Mouse (Mus musculus): ENCODE measurements around the gene Fto. TPM values are rescaled to one million over a fixed set of nuclear protein-coding genes. Genes with fewer than 3 reads are reported as not detected.

Fto gene
- polyA plus RNA-seq, 1 experiment: 43.9 TPM

- DNase-seq: no peak
- 87% methylated on average over 6 of the region's 6 CpGs for WGBS
- Histone ChIP-seq H3K4me1 (ENCODE audit: control insufficient read depth, insufficient read depth, low read length) (peaks cover 17% of the 10 kb centered on the region; the same call in 1 of the 2 replicates), H3K27ac (ENCODE audit: insufficient read depth, low read depth, low read length) (no peak overlapping the region), H3K4me3 (ENCODE audit: insufficient read depth, low read depth, low read length) (no peak overlapping the region), H3K27me3 (replicated peaks; ENCODE audit: control insufficient read depth, insufficient read depth, low read length) (no peaks in the 10 kb centered on the region), H3K36me3 (ENCODE audit: control insufficient read depth, insufficient read depth, low read length) (no peaks in the 10 kb centered on the region)
- TF ChIP-seq POLR2A (IDR thresholded peaks at IDR 0.05; ENCODE audit: low read depth, low read length) (no peak), CTCF (conservative IDR thresholded peaks at IDR 0.05; ENCODE audit: insufficient read depth, insufficient read length, low read depth, low read length) (no peak)
Measured at GRCm38 (mm10) chr8:91560017-91560591, 246.8 kb downstream of the Fto start.

- H3K4me1 ChIP-seq (ENCODE audit: control insufficient read depth, insufficient read depth, low read length): peaks cover 17% of the 10 kb centered on the region; the same call in 1 of the 2 replicates
- no peak overlapping the region for H3K4me3 ChIP-seq (ENCODE audit: insufficient read depth, low read depth, low read length)
- no peaks in the 10 kb centered on the region for H3K27me3 ChIP-seq (replicated peaks; ENCODE audit: control insufficient read depth, insufficient read depth, low read length)
- 92% methylated on average over 4 of the region's 4 CpGs for WGBS
- H3K27ac ChIP-seq (ENCODE audit: insufficient read depth, low read depth, low read length): no peak overlapping the region
- no peak for DNase-seq
- no peaks in the 10 kb centered on the region for H3K36me3 ChIP-seq (ENCODE audit: control insufficient read depth, insufficient read depth, low read length)
- TF ChIP-seq POLR2A (IDR thresholded peaks at IDR 0.05; ENCODE audit: low read depth, low read length) (no peak), CTCF (conservative IDR thresholded peaks at IDR 0.05; ENCODE audit: insufficient read depth, insufficient read length, low read depth, low read length) (no peak; the same call in 1 of the 2 replicates)
Measured at GRCm38 (mm10) chr8:91561241-91561640, 247.9 kb downstream of the Fto start.

- H3K4me3 ChIP-seq (ENCODE audit: insufficient read depth, low read depth, low read length): no peak overlapping the region
- H3K4me1 ChIP-seq (ENCODE audit: control insufficient read depth, insufficient read depth, low read length): peaks cover 17% of the 10 kb centered on the region; the same call in 1 of the 2 replicates
- WGBS: 55% methylated on average over 7 of the region's 7 CpGs
- peak overlapping the region; percentile 29; the same call in 1 of the 2 replicates for H3K27ac ChIP-seq (ENCODE audit: insufficient read depth, low read depth, low read length)
- no peaks in the 10 kb centered on the region for H3K27me3 ChIP-seq (replicated peaks; ENCODE audit: control insufficient read depth, insufficient read depth, low read length)
- TF ChIP-seq POLR2A (IDR thresholded peaks at IDR 0.05; ENCODE audit: low read depth, low read length): no peak
- no peak for TF ChIP-seq CTCF (conservative IDR thresholded peaks at IDR 0.05; ENCODE audit: insufficient read depth, insufficient read length, low read depth, low read length)
- H3K36me3 ChIP-seq (ENCODE audit: control insufficient read depth, insufficient read depth, low read length): no peaks in the 10 kb centered on the region
- peak; percentile 38 for DNase-seq
Measured at GRCm38 (mm10) chr8:91562600-91562999, 249.3 kb downstream of the Fto start.

GRCm38 (mm10) chr8:91563326-91563725, 250.0 kb downstream of the Fto start:
- Histone ChIP-seq H3K36me3 (ENCODE audit: control insufficient read depth, insufficient read depth, low read length) (no peaks in the 10 kb centered on the region), H3K27me3 (replicated peaks; ENCODE audit: control insufficient read depth, insufficient read depth, low read length) (no peaks in the 10 kb centered on the region), H3K27ac (ENCODE audit: insufficient read depth, low read depth, low read length) (no peak overlapping the region), H3K4me1 (ENCODE audit: control insufficient read depth, insufficient read depth, low read length) (peaks cover 10% of the 10 kb centered on the region; the same call in 1 of the 2 replicates), H3K4me3 (ENCODE audit: insufficient read depth, low read depth, low read length) (no peak overlapping the region)
- WGBS: 69% methylated on average over 3 of the region's 3 CpGs
- no peak for DNase-seq
- TF ChIP-seq POLR2A (IDR thresholded peaks at IDR 0.05; ENCODE audit: low read depth, low read length) (no peak), CTCF (conservative IDR thresholded peaks at IDR 0.05; ENCODE audit: insufficient read depth, insufficient read length, low read depth, low read length) (no peak)

GRCm38 (mm10) chr8:91565869-91566502, 252.7 kb downstream of the Fto start:
- no peak overlapping the region for H3K4me3 ChIP-seq (ENCODE audit: insufficient read depth, low read depth, low read length)
- no peak overlapping the region for H3K27ac ChIP-seq (ENCODE audit: insufficient read depth, low read depth, low read length)
- WGBS: 72% methylated on average over 12 of the region's 12 CpGs
- peaks cover 15% of the 10 kb centered on the region; the same call in 1 of the 2 replicates for H3K4me1 ChIP-seq (ENCODE audit: control insufficient read depth, insufficient read depth, low read length)
- H3K36me3 ChIP-seq (ENCODE audit: control insufficient read depth, insufficient read depth, low read length): no peaks in the 10 kb centered on the region
- no peak for DNase-seq
- TF ChIP-seq CTCF (conservative IDR thresholded peaks at IDR 0.05; ENCODE audit: insufficient read depth, insufficient read length, low read depth, low read length): no peak
- TF ChIP-seq POLR2A (IDR thresholded peaks at IDR 0.05; ENCODE audit: low read depth, low read length): no peak
- no peaks in the 10 kb centered on the region for H3K27me3 ChIP-seq (replicated peaks; ENCODE audit: control insufficient read depth, insufficient read depth, low read length)

- peaks cover 15% of the 10 kb centered on the region; the same call in 1 of the 2 replicates for H3K4me1 ChIP-seq (ENCODE audit: control insufficient read depth, insufficient read depth, low read length)
- H3K36me3 ChIP-seq (ENCODE audit: control insufficient read depth, insufficient read depth, low read length): no peaks in the 10 kb centered on the region
- no peak overlapping the region for H3K27ac ChIP-seq (ENCODE audit: insufficient read depth, low read depth, low read length)
- DNase-seq: no peak
- H3K27me3 ChIP-seq (replicated peaks; ENCODE audit: control insufficient read depth, insufficient read depth, low read length): no peaks in the 10 kb centered on the region
- no peak overlapping the region for H3K4me3 ChIP-seq (ENCODE audit: insufficient read depth, low read depth, low read length)
- 74% methylated on average over 2 of the region's 2 CpGs for WGBS
- no peak for TF ChIP-seq CTCF (conservative IDR thresholded peaks at IDR 0.05; ENCODE audit: insufficient read depth, insufficient read length, low read depth, low read length)
- TF ChIP-seq POLR2A (IDR thresholded peaks at IDR 0.05; ENCODE audit: low read depth, low read length): no peak
Measured at GRCm38 (mm10) chr8:91566503-91566869, 253.2 kb downstream of the Fto start.

- Histone ChIP-seq H3K27me3 (replicated peaks; ENCODE audit: control insufficient read depth, insufficient read depth, low read length) (no peaks in the 10 kb centered on the region), H3K4me1 (ENCODE audit: control insufficient read depth, insufficient read depth, low read length) (peaks cover 16% of the 10 kb centered on the region; the same call in 1 of the 2 replicates), H3K27ac (ENCODE audit: insufficient read depth, low read depth, low read length) (no peak overlapping the region), H3K4me3 (ENCODE audit: insufficient read depth, low read depth, low read length) (no peak overlapping the region), H3K36me3 (ENCODE audit: control insufficient read depth, insufficient read depth, low read length) (no peaks in the 10 kb centered on the region)
- TF ChIP-seq CTCF (conservative IDR thresholded peaks at IDR 0.05; ENCODE audit: insufficient read depth, insufficient read length, low read depth, low read length) (no peak), POLR2A (IDR thresholded peaks at IDR 0.05; ENCODE audit: low read depth, low read length) (no peak)
- 56% methylated on average over 11 of the region's 11 CpGs for WGBS
- DNase-seq: no peak
Measured at GRCm38 (mm10) chr8:91569874-91570273, 256.5 kb downstream of the Fto start.
